Mouse (Mus musculus): ENCODE measurements around the gene Gm5483. TPM values are rescaled to one million over a fixed set of nuclear protein-coding genes. Genes with fewer than 3 reads are reported as not detected.

Gene Gm5483
- polyA plus RNA-seq, 1 experiment from 2014 or later: 2.8 TPM

Other genes with a start within 250 kb of the Gm5483 start
- 5.3 and 6.2 TPM in 2 replicates for gene Parp9, start 245.7 kb upstream of the Gm5483 start, polyA plus RNA-seq (2015; fragmentation: Nextera tagmentation; extraction: Ambion mirVana)
- 3.3 and 3.4 TPM in 2 replicates for gene Dtx3l, start 245.1 kb upstream of the Gm5483 start, polyA plus RNA-seq (2015; fragmentation: Nextera tagmentation; extraction: Ambion mirVana)
- gene Kpna1, start 205.5 kb upstream of the Gm5483 start, polyA plus RNA-seq (2015; fragmentation: Nextera tagmentation; extraction: Ambion mirVana): 34.8 and 34.9 TPM in 2 replicates
- gene Wdr5b, start 143.0 kb upstream of the Gm5483 start, polyA plus RNA-seq (2015; fragmentation: Nextera tagmentation; extraction: Ambion mirVana): 9.7 and 10.6 TPM in 2 replicates
- gene Fam162a, start 112.6 kb upstream of the Gm5483 start, polyA plus RNA-seq (2015; fragmentation: Nextera tagmentation; extraction: Ambion mirVana): 729 and 794 TPM in 2 replicates
- 80.8 and 85.0 TPM in 2 replicates for gene Ccdc58, start 112.5 kb upstream of the Gm5483 start, polyA plus RNA-seq (2015; fragmentation: Nextera tagmentation; extraction: Ambion mirVana)
- gene Csta1, start 53.0 kb upstream of the Gm5483 start, polyA plus RNA-seq (2015; fragmentation: Nextera tagmentation; extraction: Ambion mirVana): 11.5 and 12.5 TPM in 2 replicates
- 3.0 and 3.1 TPM in 2 replicates for gene Stfa2l1, start 27.4 kb upstream of the Gm5483 start, polyA plus RNA-seq (2015; fragmentation: Nextera tagmentation; extraction: Ambion mirVana)
- gene Gm5416, start 26.2 kb downstream of the Gm5483 start, polyA plus RNA-seq (2015; fragmentation: Nextera tagmentation; extraction: Ambion mirVana): 0.82 TPM in 1 of 2 replicates, not detected in the other
- gene 2010005H15Rik, start 37.3 kb downstream of the Gm5483 start, polyA plus RNA-seq (2015; fragmentation: Nextera tagmentation; extraction: Ambion mirVana): 0.51 and 1.4 TPM in 2 replicates
- 66.7 and 70.7 TPM in 2 replicates for gene Stfa1, start 92.7 kb downstream of the Gm5483 start, polyA plus RNA-seq (2015; fragmentation: Nextera tagmentation; extraction: Ambion mirVana)
- 2.8 and 3.1 TPM in 2 replicates for gene BC117090, start 150.1 kb downstream of the Gm5483 start, polyA plus RNA-seq (2015; fragmentation: Nextera tagmentation; extraction: Ambion mirVana)
- 432 and 436 TPM in 2 replicates for gene BC100530, start 183.5 kb downstream of the Gm5483 start, polyA plus RNA-seq (2015; fragmentation: Nextera tagmentation; extraction: Ambion mirVana)
- 2.9 and 6.0 TPM in 2 replicates for gene Stfa2, start 224.2 kb downstream of the Gm5483 start, polyA plus RNA-seq (2015; fragmentation: Nextera tagmentation; extraction: Ambion mirVana)

Measured in limb, embryonic 15.5 days (tissue).